Mouse (Mus musculus): ENCODE results near the gene Stoml2.

Gene Stoml2

DNA sequence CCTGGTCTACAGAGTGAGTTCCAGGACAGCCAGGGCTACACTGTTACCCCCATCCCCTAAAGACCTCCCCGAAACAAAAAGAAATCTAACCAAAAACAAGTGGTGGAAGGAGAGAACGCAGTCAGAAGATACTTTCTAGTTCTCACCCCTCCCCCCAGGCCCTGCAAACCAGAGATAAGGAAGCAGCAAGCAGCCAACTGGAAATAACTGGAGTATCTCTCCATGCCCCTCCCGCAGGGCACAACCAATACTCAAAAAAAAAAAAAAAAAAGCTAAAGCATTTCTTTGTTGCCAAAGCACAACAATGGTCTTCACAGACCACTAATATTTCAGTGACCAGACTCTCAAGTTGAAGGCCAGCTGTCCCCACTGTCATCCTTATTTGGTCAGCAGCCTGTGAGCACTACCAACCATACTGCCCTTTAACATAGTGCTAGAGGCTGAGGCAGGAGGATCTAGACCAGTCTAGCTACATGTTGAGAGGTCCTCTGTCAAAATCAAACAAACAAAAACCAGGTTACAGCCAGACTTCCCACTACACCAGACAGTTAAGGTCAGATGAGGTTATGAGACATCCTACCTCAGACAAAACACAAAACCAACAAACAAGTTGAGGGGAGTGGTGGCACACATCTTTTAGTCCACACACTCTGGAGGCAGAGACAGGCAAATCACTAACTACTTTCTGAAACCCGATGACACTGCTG, 6.5 kb upstream of the Stoml2 start:
- no peak for DNase-seq

DNA sequence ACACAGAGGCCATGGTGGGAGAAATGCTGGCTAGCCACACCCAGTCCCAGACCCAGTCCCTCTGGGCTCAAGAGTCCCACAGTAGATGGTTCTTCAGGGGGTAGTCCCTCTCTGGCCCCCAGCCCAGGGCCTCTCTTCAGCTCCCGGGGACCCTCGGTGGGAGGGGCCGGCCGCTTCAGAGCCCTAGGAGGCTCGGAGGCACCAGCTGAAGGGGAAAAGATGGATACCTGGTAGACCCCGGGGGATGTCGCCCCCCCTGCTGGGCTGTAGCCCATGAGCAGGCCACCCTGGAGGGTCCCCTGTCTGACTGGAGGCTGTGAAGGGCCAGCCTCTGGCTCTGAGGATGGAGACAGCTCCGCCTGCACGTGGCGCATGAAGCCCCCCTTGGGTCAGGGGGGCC, 4.8 kb upstream of the Stoml2 start:
- DNase-seq, result no peak

DNA sequence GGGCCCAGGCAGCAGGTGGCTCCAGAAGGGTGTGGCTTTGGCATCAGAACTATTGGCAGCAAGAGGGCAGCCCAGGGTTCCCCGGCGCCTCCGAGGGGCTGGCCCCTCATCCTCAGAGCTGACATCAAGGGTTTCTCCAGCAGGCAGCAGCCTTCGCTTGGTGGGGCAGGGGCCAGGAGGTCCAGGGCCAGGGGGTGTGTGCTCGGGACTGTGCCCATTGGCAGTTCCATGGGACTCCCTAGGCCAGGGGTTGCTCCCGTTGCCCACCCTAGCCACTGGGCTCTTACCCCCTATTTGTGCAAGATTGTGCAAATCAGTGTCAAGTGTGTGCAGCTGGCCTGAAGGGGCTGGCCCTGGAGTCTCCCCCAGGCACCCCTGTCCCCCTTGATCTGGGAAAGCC, 4.3 kb upstream of the Stoml2 start:
- DNase-seq, result no peak

DNA sequence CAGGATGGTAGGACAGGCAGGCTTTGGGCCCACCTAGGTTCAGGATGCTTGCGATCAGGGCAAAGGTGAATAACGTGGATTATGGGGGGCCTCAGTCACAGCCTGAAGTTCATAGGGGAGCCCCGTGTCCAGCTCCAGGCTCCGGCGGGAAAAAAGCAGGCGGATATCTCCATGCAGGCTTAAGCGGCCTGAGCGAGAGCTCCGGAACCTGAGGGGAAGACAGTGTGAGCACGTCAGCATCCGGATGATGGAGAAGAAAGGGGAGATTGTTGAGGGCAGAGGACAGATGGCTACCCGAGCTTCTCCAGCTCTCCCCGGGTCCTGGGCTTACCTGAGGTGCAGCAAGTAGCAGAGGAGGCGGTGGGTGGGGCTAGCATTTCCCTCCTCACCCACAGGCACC, 2.0 kb upstream of the Stoml2 start:
- DNase-seq, result no peak

DNA sequence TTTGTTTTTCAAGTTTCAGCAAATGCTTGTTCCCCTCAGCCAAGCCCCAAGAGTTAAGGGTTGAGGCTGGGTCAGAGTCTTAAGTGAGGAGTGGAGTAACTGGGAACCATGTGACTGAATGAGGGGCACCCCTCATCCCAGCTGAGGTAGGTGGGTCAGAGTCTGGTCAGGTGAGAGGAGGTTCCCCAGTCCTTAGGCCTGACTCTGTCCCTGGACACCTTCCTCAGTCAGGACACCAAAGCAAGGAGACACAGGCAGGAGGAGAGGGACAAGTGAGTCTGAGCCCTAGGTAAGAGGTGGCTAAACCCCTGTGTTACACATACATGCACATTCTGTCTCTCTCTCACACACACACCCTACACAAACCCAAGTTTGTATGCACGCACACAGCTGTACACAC, 991 bp upstream of the Stoml2 start:
- DNase-seq, result no peak

DNA sequence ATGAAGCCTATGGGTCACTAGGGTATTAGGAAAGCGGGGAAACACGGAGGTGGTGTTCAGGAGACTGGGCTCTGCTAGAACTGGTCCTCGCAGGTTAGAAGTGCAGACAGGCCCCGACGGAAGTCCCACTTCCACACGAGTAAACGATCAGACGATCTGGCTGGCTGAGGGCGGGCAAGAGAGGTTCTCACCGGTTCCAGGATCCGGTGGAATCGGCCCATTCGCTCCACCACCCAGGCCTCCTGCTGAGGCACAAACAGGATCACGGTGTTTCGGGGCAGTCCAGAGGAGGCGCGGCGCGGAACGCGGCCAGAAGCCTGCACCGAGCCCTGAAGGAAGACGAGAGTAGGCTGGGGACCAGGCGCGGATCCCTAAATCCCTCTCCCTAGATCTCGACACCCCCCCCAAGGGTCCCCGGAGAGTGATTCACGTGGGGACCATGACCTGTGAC, 705 bp downstream of the Stoml2 start:
- no peak for DNase-seq

DNA sequence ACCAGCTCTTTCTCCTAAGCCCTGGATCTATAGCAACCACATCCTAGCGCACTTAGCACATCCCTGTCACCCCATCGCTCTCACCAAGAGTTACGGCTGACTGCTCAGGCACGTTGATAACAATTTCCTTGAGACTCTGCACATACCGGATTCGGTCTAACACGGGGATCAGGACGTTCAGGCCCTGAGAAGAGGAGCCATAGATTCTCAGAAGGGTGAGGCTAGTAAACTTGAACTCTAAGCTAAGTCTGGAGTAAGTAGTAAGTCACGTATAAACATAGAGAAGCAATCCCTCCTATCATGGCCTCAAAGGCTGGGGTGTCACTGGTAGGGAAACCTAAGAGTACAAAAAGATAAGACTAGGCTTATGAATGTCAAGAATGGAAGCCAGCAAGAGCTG, 1.2 kb downstream of the Stoml2 start:
- DNase-seq, result no peak

DNA sequence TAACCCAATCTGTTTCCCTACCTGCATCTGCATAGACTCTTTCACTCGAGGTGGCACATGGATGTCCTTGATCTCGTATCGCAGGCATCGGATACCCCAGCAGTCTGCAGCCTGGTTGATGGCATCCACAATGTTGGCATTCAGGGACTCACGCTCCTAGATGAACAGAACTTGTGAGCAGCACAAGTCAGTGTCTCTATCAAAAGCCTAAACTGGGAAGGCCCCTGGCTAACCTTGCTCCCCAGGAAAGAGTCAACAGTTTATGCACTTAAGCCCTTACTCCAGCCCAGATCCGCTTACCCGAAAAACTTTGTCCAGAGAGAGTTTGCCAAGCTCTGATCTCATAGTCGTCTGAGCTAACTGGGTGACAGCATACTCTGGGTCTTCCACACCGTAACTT, 1.8 kb downstream of the Stoml2 start:
- no peak for DNase-seq

DNA sequence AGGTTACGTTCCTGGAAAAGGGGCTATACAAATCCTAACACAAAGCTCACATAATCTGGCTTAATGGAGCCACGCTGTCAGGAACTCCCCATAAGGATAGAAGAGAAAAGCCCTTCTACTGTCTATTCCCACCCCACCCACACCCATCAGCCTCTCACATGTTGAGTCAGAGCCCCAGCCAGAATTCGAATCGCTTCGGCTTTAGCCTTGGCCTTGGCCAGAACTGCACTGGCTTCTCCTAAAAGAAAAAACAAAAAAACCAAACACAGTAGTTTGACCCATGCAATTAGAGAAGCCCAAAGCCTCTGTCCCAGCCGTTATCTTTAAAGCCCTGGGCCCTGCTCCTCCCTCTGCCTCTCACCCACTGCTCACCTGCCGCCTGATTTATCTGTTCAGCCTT, 2.4 kb downstream of the Stoml2 start:
- no peak for DNase-seq

DNA sequence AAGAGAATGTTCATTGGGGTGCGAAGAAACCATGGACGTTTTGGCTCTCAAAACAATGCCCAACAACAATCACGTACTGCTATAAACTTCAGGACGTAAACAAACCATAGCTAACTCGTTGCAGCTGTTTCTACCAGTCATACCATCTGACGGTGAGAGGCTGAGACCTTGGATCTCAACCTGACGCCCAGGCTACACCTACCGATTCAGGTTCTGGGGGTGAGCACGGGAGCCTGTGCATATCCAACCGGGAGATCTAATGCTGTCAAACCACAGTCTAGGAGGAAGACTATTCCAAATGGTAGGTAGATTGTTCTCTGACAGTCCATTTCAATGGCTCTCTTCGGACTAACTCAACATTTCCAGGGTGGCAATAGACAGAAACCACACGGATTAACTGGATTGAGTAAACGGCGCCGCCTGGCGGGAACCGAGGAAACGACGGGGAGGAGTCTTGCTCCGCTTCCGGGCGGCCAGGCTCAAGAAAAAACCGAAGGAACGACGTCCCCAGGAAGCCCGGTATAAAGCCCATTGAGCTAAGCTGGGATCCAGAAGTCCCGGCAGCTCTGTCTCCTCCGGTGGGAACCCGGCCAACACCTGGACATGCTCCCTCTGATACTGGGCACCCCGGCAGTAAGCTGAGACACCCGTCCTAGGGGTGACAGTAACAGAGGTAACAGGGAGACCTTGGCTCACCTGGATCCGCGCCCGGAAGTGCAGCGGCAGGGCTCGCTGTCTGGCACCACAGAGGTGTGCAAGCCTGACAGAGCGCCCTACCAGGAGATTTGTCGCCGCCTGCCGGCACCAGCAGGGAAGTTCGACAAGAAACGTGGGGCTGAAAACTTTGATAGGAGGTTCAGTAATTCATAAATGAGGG, 6.2 kb downstream of the Stoml2 start, which contains the start of gene Pigo:
TSS of gene Pigo (minus strand) at position 736 of the 877 bp plus-strand sequence.
- DNase-seq, result peak; percentile 94

DNA sequence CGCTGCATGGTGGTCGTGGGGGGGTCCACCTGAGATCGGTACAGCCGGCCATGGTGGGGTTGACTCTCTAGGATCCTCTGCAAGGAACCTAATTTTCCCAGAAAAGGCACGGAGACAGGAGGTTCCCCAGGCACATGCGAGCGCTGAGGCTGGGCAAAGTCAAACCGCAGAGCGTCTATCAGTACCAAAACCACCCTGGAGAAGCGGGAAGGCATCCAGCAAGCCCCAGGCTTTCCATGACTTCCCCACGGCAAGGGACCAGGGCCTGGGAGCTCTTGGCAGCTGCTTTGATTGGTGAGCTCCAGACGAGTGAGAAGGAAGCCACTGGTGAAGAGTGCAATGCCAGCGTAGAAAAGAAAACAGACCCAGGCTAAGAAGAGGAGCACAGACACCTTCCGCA, 6.8 kb downstream of the Stoml2 start:
- no peak for DNase-seq

DNA sequence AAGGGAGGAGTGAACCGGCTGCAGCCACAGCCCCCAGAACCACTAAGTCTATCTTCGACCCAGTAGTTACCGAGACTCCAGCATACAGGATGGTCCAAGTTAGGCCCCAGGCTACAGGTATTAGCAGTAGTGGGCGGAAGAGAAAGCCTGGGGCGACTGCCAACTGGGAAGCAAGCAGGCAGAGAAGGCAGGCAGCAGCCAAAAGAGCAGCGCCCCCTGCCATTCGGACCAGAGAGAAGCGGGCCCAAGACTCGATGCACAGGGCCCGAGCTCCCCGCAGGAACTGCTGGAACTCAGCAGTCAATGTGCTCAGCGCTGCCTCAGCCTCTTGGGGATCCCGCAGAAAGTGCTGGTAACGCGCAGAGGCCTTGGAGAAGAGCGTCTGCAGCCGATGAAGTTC, 10.2 kb downstream of the Stoml2 start:
- DNase-seq, result no peak

DNA sequence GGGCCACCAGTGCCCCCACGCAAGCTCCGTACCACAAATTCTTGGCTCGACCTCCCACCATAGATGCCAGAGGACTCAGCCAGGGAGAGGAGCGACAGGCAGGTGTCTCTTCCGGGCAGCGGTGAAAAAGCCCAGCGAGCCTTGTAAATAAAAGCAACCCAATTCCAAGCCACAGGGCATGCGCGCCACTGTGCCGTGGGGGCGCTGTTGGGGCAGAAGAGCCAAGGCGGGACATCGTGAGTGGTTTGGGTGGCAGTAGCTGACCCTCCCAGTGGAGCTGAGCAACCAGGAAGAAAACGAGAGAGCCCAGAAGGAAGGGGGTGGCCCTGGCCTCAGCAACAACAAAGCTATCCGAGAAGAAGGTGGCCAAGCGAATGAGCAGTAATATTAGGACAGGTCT, 10.6 kb downstream of the Stoml2 start:
- no peak for DNase-seq

DNA sequence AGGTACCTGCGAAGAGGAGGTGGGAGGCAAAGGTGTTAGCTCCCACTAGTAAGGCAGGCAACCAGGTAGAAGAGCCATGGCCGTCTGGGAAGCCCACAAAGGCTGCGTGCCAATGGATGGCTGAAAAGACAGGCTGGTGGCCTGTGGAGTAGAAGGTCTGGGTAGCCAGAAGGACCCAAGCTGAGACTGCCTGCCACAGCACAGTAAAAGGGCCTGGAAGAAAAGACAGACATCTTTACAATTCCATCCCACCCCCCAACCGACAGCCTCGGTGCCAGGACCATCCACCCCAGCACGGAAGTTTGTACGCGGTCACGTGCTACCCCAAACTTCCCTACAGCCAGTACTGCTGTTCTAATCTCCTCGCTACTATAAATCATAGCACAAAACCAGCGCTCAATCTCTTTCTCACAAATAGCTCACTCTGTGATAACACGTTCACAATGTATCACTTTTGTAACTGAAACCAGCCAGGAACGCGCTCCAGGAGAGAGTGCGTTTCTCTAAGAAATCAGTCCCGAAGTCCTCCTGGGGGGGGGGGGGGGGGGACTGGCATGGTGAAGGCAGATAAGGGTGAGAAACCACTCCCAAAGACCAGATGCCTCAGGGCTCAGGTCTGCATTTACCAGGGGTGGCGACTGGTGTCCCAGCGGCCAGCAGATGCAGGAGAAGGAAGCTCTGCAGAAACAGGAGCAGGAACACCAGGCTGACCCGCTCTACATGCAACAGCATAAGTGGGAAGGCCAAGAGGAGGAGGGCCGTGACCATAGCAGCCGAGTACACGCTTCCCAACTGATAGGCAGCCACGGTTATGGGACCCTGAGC, 11.7 kb downstream of the Stoml2 start:
- no peak for DNase-seq

DNA sequence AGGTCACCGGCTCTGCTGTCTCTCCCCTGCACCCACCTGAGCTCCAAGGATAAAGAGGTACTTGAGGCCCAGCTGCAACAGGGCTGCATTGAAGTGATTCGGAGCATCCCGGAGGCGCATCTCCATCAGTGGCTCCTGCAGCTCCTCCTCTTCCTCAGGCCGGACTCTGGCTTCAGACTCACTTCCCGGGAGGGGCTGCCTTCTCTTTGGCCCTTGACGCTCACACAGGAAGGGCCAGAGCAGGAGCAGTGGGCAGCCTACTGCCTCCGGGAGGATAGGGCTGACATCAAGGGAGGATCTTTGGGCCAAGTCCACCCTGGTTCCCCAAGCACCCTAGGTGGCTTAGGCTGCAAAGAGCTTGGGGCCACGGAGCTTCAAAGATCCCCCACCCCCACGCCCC, 12.3 kb downstream of the Stoml2 start:
- no peak for DNase-seq

DNA sequence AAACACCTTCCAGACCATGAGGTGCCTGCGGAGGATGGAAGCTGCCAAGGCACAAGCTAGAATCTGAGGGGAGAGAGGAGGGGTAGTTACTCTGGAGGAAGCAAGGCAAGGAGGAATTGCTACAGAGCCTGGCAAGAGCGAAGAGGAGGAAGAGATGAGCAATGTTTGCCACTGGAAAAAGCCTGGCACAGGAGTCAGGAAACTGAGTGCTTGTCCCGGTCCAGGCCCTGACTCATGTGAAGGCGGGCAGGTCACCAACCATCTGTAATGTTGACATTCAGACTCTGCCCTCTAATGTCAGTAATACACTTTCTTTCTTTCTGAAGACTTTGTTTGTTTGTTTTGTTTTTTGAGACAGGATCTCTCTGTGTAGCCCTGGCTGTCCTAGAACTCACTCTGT, 13.4 kb downstream of the Stoml2 start:
- no peak for DNase-seq

DNA sequence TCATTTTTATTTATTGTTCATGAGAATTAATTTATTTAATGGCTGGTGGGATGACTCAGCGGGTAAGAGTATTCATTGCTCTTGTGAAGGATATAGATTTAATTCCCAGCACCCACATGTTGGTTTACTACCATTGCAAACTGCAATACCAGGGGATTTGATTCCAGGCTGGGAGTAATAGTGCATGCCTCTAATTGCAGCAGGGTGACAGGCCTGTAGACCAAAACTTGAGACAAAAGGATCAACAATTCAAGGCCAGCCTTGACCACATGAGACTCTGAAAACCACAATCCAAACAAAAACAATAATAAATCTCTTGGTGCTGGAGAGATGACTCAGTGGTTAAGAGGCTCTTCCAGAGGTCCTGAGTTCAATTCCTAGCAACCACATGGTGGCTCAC, 19.4 kb downstream of the Stoml2 start:
- no peak for DNase-seq

DNA sequence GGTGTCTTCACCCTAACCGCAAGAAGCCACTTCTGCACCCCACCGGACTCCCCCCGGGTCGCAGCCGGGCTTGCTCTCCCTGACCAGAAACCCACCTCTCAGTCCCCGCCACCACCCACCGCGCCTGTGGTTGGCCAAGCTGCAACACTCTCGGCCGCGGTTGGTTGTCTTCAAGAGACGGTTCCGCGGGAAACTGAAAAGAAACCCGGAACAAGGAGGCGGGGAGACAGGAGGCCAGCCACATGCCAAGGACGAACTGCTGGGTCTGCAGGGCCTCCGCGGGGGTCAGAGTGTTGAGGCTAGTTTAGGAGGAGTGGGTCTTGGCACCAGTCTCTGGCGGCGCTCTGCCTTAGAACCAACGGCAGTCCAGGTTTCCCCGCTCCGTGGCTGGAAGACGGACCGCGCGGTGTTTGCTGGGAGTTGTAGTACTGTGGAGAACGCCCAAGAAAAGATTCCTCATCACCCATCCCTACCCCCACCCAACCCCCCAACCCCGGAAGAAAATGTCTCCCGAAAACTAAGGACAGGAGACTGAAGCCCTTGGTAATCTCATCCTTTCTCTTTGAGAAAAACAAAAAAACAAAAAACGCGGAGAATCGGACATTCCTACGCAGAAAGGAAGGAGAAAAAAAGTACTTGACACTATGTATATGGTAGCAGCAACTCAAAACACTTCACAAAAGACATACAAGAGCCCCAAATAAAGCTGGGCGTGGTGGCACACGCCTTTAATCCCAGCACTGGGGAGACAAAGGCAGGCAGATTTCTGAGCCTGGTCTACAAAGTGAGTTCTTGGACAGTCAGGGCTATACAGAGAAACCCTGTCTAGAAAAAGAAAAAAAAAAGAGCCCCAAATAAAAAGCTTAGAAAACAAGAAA, 21.1 kb downstream of the Stoml2 start, which contains the start of gene Fancg:
TSS of gene Fancg (minus strand) at position 346 of the 878 bp plus-strand sequence.
- peak; percentile 88 for DNase-seq

DNA sequence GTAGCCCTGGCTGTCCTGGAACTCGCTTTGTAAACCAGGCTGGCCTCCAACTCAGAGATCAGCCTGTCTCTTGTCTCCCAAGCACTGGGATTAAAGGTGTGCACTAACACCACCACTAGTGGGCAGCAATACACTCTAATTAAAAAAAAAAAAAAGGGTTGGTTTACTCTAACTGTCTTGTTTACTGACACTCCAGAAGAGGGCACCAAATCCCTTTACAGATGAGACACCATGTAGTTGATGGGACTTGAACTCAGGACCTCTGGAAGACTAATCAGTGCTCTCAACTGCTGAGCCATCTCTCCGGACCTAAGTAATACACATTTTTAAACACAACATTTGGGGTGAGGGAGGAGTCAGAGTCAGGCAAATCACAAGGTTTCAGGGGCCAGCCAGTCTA, 25.7 kb downstream of the Stoml2 start:
- no peak for DNase-seq

DNA sequence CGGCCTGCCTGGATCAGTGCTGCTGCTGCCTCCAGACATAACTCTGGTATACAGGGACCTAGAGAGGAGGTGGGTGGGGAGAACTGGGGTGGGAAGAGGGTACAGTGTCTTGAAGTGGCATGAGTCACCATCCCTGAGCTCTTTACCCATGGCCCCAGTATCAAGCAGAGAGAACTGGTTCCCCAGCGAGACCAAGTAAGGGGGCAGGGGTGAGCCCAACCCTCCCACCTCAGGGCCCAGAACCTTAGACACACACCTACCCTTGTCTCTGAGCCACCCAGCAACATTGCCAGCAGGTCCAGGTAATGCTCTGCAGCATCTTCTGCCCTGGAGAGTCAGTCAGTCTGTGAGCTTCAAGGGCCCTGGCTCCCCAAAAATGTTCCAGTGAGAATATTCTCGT, 26.6 kb downstream of the Stoml2 start:
- DNase-seq, result no peak

DNA sequence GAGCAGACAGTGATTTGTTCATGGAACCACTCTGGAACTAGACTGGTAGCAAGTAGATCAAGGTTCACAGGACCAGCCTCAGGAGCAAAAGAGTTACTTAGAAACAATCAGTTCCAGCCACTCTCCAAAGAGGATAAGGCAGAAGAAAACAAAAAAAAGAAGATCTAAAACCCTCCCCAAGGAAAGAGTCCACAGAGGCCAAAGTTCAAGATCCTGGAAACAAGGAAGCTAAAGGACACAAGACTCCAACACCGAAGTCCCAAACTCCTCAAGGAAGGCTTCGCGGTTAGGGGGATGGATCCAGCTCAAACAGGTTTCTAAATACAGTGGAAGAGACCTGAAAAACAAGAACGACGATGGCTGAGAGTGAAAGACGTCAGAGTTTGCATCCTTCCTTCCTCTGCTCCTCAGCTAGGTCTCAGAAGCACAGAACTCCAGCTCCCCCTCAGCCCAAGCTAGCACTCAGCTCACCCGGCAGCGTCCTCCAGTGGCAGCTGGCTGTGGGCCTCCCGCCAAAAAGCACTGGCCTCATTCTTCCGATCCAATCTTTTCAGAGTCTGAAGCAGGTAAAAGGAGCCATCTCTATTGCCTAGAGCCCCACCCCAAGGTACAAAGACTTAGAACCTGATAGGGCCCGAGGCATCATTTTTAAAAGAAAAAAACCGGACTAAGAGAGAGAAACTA, 28.6 kb downstream of the Stoml2 start:
- DNase-seq, result no peak

DNA sequence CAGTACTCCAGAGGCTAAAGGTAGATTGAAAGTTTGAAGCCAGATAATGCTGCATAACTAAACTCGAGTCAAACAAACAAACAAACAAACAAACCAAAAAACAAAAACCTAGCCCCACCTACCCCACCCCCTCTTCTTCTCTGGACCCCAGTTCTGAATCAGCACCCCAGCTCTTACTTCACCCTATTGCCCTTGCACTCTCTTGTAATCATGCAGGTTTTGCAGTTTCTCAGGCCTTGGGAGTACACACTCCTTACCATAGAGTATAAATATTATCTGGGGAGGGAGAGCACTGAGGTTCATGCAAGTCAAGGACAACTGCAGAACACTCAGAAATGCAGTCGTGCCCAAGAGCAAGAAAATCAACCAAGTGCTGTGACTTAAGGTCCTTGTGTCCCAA, 30.2 kb downstream of the Stoml2 start:
- no peak for DNase-seq

All from right cerebral cortex, adult 18-20 months (tissue).